Mouse (Mus musculus): Measurements from ENCODE around the gene Cdc14a. TPM values are rescaled to one million over a fixed set of nuclear protein-coding genes. Genes with fewer than 3 reads are reported as not detected.

The Cdc14a gene
- total RNA-seq (2014; fragmentation: Nextera tagmentation): 24.0 and 29.9 TPM in 2 replicates
- total RNA-seq (2017): 16.9 and 18.9 TPM in 2 replicates
- 9.3 and 9.6 TPM in 2 replicates for polyA plus RNA-seq (2012)

- TF ChIP-seq TAL1 (conservative IDR thresholded peaks at IDR 0.05; ENCODE audit: low read depth, low read length): no peak
- TF ChIP-seq GATA2 (IDR thresholded peaks at IDR 0.05; ENCODE audit: borderline replicate concordance, low read depth, low read length): no peak
- no peak for TF ChIP-seq CTCF (IDR thresholded peaks at IDR 0.05; ENCODE audit: low read depth, low read length)
- TF ChIP-seq GATA1 (IDR thresholded peaks at IDR 0.05; ENCODE audit: borderline replicate concordance, low read length): no peak
- no peak for TF ChIP-seq POLR2AphosphoS5 (IDR thresholded peaks at IDR 0.05; ENCODE audit: insufficient replicate concordance, low read depth, low read length)
- ATAC-seq (ENCODE audit: extremely low read depth, insufficient number of reproducible peaks, low FRiP score, poor library complexity, severe bottlenecking) (peak; percentile 84), DNase-seq (ENCODE audit: low spot score) (peak; percentile 76)
- H3K4me1 ChIP-seq (ENCODE audit: insufficient read depth, low read depth, low read length): peaks cover 29% of the 10 kb centered on the region
- no peaks in the 10 kb centered on the region for H3K27me3 ChIP-seq (ENCODE audit: insufficient read depth, low read length)
- peak within 1 kb of the TSS; percentile 97 for H3K4me3 ChIP-seq (ENCODE audit: low read depth, low read length)
- no peaks in the 10 kb centered on the region for H3K9me3 ChIP-seq (replicated peaks)
- H3K36me3 ChIP-seq (replicated peaks): peaks cover 32% of the 10 kb centered on the region
Measured at GRCm38 (mm10) chr3:116423353-116424159, at the start of gene Cdc14a. TSS of gene Cdc14a (minus strand) at chr3:116424032.

- TF ChIP-seq GATA1 (IDR thresholded peaks at IDR 0.05; ENCODE audit: borderline replicate concordance, low read length) (no peak), GATA2 (IDR thresholded peaks at IDR 0.05; ENCODE audit: borderline replicate concordance, low read depth, low read length) (no peak), TAL1 (conservative IDR thresholded peaks at IDR 0.05; ENCODE audit: low read depth, low read length) (no peak), POLR2AphosphoS5 (IDR thresholded peaks at IDR 0.05; ENCODE audit: insufficient replicate concordance, low read depth, low read length) (no peak), CTCF (IDR thresholded peaks at IDR 0.05; ENCODE audit: low read depth, low read length) (no peak)
- H3K9me3 ChIP-seq (replicated peaks): no peaks in the 10 kb centered on the region
- no peak overlapping the region for H3K4me3 ChIP-seq (ENCODE audit: low read depth, low read length)
- DNase-seq (ENCODE audit: low spot score) (no peak), ATAC-seq (ENCODE audit: extremely low read depth, insufficient number of reproducible peaks, low FRiP score, poor library complexity, severe bottlenecking) (no peak)
- H3K4me1 ChIP-seq (ENCODE audit: insufficient read depth, low read depth, low read length): no peaks in the 10 kb centered on the region; the same call in 1 of the 2 replicates
- no peaks in the 10 kb centered on the region for H3K36me3 ChIP-seq (replicated peaks)
- peaks cover 42% of the 10 kb centered on the region for H3K27me3 ChIP-seq (ENCODE audit: insufficient read depth, low read length)
Measured at GRCm38 (mm10) chr3:116465709-116466108, 41.9 kb upstream of the Cdc14a start.

GRCm38 (mm10) chr3:116464318-116464717 is 40.5 kb upstream of the Cdc14a start:
- no peaks in the 10 kb centered on the region; the same call in 1 of the 2 replicates for H3K4me1 ChIP-seq (ENCODE audit: insufficient read depth, low read depth, low read length)
- H3K4me3 ChIP-seq (ENCODE audit: low read depth, low read length): no peak overlapping the region
- peaks cover 42% of the 10 kb centered on the region for H3K27me3 ChIP-seq (ENCODE audit: insufficient read depth, low read length)
- H3K9me3 ChIP-seq (replicated peaks): no peaks in the 10 kb centered on the region
- TF ChIP-seq CTCF (IDR thresholded peaks at IDR 0.05; ENCODE audit: low read depth, low read length) (no peak), GATA1 (IDR thresholded peaks at IDR 0.05; ENCODE audit: borderline replicate concordance, low read length) (no peak)
- DNase-seq (ENCODE audit: low spot score) (no peak), ATAC-seq (ENCODE audit: extremely low read depth, insufficient number of reproducible peaks, low FRiP score, poor library complexity, severe bottlenecking) (no peak)
- H3K36me3 ChIP-seq (replicated peaks): no peaks in the 10 kb centered on the region

GRCm38 (mm10) chr3:116461053-116461452 is 37.2 kb upstream of the Cdc14a start:
- no peaks in the 10 kb centered on the region for H3K4me1 ChIP-seq (ENCODE audit: insufficient read depth, low read depth, low read length)
- peaks cover 28% of the 10 kb centered on the region for H3K27me3 ChIP-seq (ENCODE audit: insufficient read depth, low read length)
- ATAC-seq (ENCODE audit: extremely low read depth, insufficient number of reproducible peaks, low FRiP score, poor library complexity, severe bottlenecking) (no peak), DNase-seq (ENCODE audit: low spot score) (no peak)
- no peaks in the 10 kb centered on the region for H3K9me3 ChIP-seq (replicated peaks)
- TF ChIP-seq POLR2AphosphoS5 (IDR thresholded peaks at IDR 0.05; ENCODE audit: insufficient replicate concordance, low read depth, low read length) (no peak), TAL1 (conservative IDR thresholded peaks at IDR 0.05; ENCODE audit: low read depth, low read length) (no peak), CTCF (IDR thresholded peaks at IDR 0.05; ENCODE audit: low read depth, low read length) (no peak), GATA2 (IDR thresholded peaks at IDR 0.05; ENCODE audit: borderline replicate concordance, low read depth, low read length) (no peak), GATA1 (IDR thresholded peaks at IDR 0.05; ENCODE audit: borderline replicate concordance, low read length) (no peak)
- H3K4me3 ChIP-seq (ENCODE audit: low read depth, low read length): no peak overlapping the region
- no peaks in the 10 kb centered on the region for H3K36me3 ChIP-seq (replicated peaks)

- no peaks in the 10 kb centered on the region for H3K36me3 ChIP-seq (replicated peaks)
- ATAC-seq (ENCODE audit: extremely low read depth, insufficient number of reproducible peaks, low FRiP score, poor library complexity, severe bottlenecking) (no peak), DNase-seq (ENCODE audit: low spot score) (no peak)
- TF ChIP-seq GATA1 (IDR thresholded peaks at IDR 0.05; ENCODE audit: borderline replicate concordance, low read length): no peak
- no peak for TF ChIP-seq CTCF (IDR thresholded peaks at IDR 0.05; ENCODE audit: low read depth, low read length)
- no peak for TF ChIP-seq TAL1 (conservative IDR thresholded peaks at IDR 0.05; ENCODE audit: low read depth, low read length)
- TF ChIP-seq POLR2AphosphoS5 (IDR thresholded peaks at IDR 0.05; ENCODE audit: insufficient replicate concordance, low read depth, low read length): no peak
- TF ChIP-seq GATA2 (IDR thresholded peaks at IDR 0.05; ENCODE audit: borderline replicate concordance, low read depth, low read length): no peak
- no peak overlapping the region for H3K4me3 ChIP-seq (ENCODE audit: low read depth, low read length)
- H3K4me1 ChIP-seq (ENCODE audit: insufficient read depth, low read depth, low read length): no peaks in the 10 kb centered on the region
- H3K27me3 ChIP-seq (ENCODE audit: insufficient read depth, low read length): peaks cover 15% of the 10 kb centered on the region
- no peaks in the 10 kb centered on the region for H3K9me3 ChIP-seq (replicated peaks)
Measured at GRCm38 (mm10) chr3:116454529-116454928, 30.7 kb upstream of the Cdc14a start.

- no peak for ATAC-seq (ENCODE audit: extremely low read depth, insufficient number of reproducible peaks, low FRiP score, poor library complexity, severe bottlenecking)
Measured at GRCm38 (mm10) chr3:116450741-116451140, 26.9 kb upstream of the Cdc14a start.

More at GRCm38 (mm10) chr3:116450741-116451140, 26.9 kb upstream of the Cdc14a start:
- Histone ChIP-seq H3K36me3 (replicated peaks) (no peaks in the 10 kb centered on the region), H3K4me3 (ENCODE audit: low read depth, low read length) (no peak overlapping the region), H3K27me3 (ENCODE audit: insufficient read depth, low read length) (peaks cover 32% of the 10 kb centered on the region), H3K9me3 (replicated peaks) (no peaks in the 10 kb centered on the region), H3K4me1 (ENCODE audit: insufficient read depth, low read depth, low read length) (no peaks in the 10 kb centered on the region)
- TF ChIP-seq GATA1 (IDR thresholded peaks at IDR 0.05; ENCODE audit: borderline replicate concordance, low read length) (no peak), POLR2AphosphoS5 (IDR thresholded peaks at IDR 0.05; ENCODE audit: insufficient replicate concordance, low read depth, low read length) (no peak), TAL1 (conservative IDR thresholded peaks at IDR 0.05; ENCODE audit: low read depth, low read length) (no peak), GATA2 (IDR thresholded peaks at IDR 0.05; ENCODE audit: borderline replicate concordance, low read depth, low read length) (no peak), CTCF (IDR thresholded peaks at IDR 0.05; ENCODE audit: low read depth, low read length) (no peak)
- DNase-seq (ENCODE audit: low spot score): no peak

All from G1E (cell line).